Mouse (Mus musculus) embryonic fibroblast, embryonic 13.5 days (primary cell): ENCODE measurements at regions not wholly inside any gene's neighbourhood (a gene's known extent, or its start where the extent isn't known, plus 50 kb on each side); places are given as distances from the start of the nearest gene placed in this dataset.

Experiments
- CTCF ChIP-seq: IDR thresholded peaks from 2 replicates; pipeline ENCODE4 v1.5.1; 2011; ENCODE audit warnings: mild to moderate bottlenecking, control low read depth, low read length, moderate library complexity, borderline replicate concordance; ENCODE audit not compliant: insufficient read depth
- POLR2A ChIP-seq: IDR thresholded peaks from 2 replicates; pipeline ENCODE4 v1.6.1; 2011; ENCODE audit warnings: low read depth, mild to moderate bottlenecking, control low read depth, low read length, moderate library complexity

DNA sequence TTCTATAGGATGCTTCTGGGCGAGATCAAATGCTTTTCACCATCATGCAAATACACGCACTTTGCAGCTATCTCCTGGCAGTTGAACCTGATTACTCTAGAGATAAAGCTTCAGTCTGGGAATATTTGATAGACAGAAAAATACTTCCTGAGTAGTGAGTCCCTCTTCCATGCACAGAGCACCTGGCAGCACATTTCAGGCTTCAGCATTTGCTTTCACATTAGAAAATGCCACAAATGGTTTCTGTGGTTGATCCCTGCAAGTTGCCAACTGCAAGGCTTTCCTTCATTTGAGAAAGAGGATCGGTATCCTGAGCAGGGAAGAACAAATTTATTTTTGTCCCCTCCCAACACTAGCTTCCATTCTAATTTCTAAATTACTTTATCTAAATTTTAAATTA is 155.5 kb upstream of the Negr1 start:
- TF ChIP-seq CTCF (no peak), POLR2A (no peak)
